Mouse (Mus musculus): ENCODE measurements around the gene Gm20388.

The Gm20388 gene

DNA sequence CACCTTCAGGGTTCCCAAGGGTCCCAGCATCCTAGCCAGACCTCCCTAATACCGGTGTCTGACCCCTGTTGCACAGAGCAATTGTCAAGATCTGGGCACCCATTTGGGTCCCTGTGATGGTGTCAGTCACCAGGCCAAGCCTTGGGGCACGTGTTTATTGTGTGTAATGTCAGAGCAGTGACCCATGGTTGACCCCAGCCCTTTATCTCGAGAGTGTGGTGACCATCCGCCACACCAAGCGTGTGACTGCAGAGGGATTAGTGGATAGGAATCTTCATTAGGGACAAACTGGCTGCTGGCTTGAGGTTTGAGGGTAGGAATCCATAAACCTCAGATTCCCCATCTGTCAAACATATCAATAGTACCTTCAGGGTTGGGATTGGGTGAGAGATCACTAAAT is 2758.7 kb downstream of the Gm20388 start:
- no peak for DNase-seq (ENCODE audit: low read depth, low spot score)

DNA sequence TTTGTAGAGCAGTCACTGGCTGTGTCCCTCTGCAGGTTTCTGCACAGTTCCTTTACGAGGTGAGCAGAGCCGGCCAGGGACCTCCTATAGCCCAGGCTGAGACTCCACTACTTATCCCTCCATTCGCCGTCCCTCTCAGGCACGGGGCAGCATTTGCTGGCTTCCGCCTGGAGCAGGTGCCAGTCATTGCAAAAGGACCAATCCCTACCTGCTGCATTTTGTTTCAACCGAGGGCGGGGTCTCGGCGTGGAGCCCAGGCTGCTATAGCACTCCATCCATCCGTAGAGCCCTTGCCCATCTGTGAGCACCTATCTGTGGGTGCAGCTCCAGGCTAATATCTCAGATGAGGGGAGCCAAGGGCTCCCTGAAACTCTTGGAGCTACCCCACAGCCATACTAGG is 2759.4 kb downstream of the Gm20388 start:
- DNase-seq (ENCODE audit: low read depth, low spot score), result no peak

DNA sequence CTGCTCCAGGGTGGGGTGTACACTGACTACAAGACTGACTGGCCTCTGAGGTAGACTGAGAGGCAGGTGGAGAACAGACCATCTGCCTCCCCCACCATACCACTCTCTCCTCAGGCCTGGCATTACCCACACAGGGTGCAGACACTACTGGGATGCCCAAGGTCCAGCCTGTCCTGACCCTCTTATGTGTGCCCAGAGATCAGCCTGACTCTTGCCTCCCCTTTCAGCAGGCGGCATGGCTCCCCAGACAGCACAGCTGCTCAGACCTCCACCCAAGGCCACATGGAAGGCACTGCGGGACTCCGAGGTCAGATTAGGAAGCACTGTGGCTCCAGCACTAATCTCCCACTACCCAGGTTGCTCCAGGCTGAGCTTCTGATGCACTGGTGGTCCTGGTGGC is 2760.1 kb downstream of the Gm20388 start:
- DNase-seq (ENCODE audit: low read depth, low spot score), result no peak

- no peak for DNase-seq (ENCODE audit: low read depth, low spot score)
Observed at GRCm38 (mm10) chr8:122671894-122672293, 2761.3 kb downstream of the Gm20388 start.

- no peak for DNase-seq (ENCODE audit: low read depth, low spot score)
Observed at GRCm38 (mm10) chr8:122673989-122674388, 2763.3 kb downstream of the Gm20388 start.

- DNase-seq (ENCODE audit: low read depth, low spot score), result no peak
Observed at GRCm38 (mm10) chr8:122674999-122675398, 2764.4 kb downstream of the Gm20388 start.

- DNase-seq (ENCODE audit: low read depth, low spot score), result no peak
Observed at GRCm38 (mm10) chr8:122675596-122676420, 2765.2 kb downstream of the Gm20388 start.

GRCm38 (mm10) chr8:122676621-122677480 is 2766.2 kb downstream of the Gm20388 start:
- DNase-seq (ENCODE audit: low read depth, low spot score), result no peak

GRCm38 (mm10) chr8:122677481-122678021 is 2766.9 kb downstream of the Gm20388 start:
- DNase-seq (ENCODE audit: low read depth, low spot score), result no peak

GRCm38 (mm10) chr8:122678061-122678895 is 2767.6 kb downstream of the Gm20388 start:
- no peak for DNase-seq (ENCODE audit: low read depth, low spot score)

GRCm38 (mm10) chr8:122678896-122679210 is 2768.2 kb downstream of the Gm20388 start:
- no peak for DNase-seq (ENCODE audit: low read depth, low spot score)

GRCm38 (mm10) chr8:122679325-122679920 is 2768.8 kb downstream of the Gm20388 start:
- DNase-seq (ENCODE audit: low read depth, low spot score), result no peak

- DNase-seq (ENCODE audit: low read depth, low spot score), result no peak
Observed at GRCm38 (mm10) chr8:122680171-122680570, 2769.5 kb downstream of the Gm20388 start.

DNA sequence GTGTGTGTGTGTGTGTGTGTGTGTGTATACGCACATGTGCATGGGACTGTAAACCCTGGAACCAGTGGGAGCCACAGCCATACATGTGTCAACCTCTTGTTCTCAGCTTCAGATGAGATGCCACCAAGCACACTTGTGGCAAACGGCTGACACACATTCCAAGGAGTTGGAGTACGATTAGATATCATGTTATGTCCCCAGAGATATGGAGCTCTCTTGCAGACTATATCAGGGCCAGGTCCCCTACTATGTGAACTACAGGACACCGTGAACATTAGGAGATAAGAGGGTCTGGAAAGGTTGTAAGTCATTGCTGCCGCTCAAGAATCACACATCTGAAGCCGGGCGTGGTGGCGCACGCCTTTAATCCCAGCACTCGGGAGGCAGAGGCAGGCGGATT is 2772.2 kb downstream of the Gm20388 start:
- no peak for DNase-seq (ENCODE audit: low read depth, low spot score)

- no peak for DNase-seq (ENCODE audit: low read depth, low spot score)
Observed at GRCm38 (mm10) chr8:122685097-122685861, 2774.6 kb downstream of the Gm20388 start.

GRCm38 (mm10) chr8:122686879-122687278 is 2776.2 kb downstream of the Gm20388 start:
- DNase-seq (ENCODE audit: low read depth, low spot score), result no peak

- DNase-seq (ENCODE audit: low read depth, low spot score), result no peak
Observed at GRCm38 (mm10) chr8:122689315-122689714, 2778.7 kb downstream of the Gm20388 start.

DNA sequence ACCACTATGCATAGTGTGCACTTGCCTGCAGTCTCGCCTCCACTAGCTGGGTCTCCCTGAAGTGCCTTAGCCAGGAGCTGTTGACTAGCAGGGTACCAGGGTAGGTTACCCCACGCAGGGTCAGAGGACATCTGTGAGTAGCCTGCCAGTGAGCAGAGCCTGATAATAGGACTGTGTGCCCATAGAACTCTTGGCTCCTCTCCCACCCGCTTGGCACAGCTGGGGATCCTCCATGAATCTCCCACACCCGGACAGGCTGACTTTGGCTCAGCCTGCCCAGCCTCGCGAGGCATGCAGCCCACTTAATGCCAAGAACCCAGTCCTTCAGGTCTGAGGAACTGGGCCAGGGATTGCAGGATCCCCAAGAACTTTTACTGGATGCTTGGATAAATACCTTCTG is 2780.4 kb downstream of the Gm20388 start:
- no peak for DNase-seq (ENCODE audit: low read depth, low spot score)

DNA sequence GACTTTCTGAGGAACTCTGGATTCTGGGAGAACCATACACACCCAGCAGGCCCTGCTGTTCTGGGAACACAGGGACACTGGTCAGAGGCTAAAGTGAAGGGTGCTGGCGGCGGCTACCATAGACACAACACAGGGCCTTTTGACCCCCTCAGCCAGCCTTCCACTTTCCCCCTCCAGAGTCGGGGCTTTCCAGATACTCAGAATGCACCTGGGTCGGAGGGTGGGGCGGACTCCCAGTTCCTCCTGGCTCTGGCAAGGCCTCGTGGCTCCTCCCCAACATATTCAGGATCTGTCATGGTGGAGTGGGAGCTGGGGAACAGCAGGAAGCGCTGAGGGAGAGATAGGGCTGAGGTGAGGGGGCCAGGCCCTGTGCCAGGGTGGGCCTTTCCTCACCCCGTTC is 2781.5 kb downstream of the Gm20388 start:
- no peak for DNase-seq (ENCODE audit: low read depth, low spot score)

DNA sequence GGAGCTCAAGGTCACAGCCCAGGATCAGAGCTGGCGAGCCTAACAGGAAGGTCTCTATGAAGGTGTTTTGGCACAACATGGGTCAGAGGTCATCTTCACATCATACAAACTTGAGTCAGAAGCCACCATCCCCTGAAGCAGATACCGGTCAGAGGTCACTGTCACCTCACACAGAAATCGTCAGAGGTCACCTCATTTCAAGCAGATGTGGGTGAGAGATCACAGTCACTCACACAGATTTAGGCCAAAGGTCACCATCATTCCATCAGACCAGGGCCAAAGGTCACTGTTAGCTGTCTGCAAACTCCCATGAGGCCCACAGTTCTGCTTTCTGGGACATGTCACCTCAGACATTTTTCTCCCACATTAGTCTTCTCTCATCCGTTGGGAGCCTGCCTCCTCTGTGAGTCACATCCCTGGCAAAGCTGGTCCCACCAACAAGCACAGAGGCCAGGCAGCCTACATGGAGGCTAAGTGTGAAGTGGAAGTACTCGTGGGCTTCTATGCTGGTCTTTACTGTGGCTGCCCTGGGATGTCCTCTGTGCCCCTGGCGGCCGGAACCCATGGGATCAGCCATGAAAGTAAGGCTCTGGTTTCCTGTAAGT is 2784.9 kb downstream of the Gm20388 start:
- DNase-seq (ENCODE audit: low read depth, low spot score), result no peak

Data from retina, adult 2 months (tissue).